Mouse (Mus musculus): Measurements from ENCODE around the gene Men1.
"Not testable (repeated sequence)": the region's sequence is repeated elsewhere in the genome, so short reads cannot be mapped to it uniquely, and the experiment has no call there.

The Men1 gene

DNA sequence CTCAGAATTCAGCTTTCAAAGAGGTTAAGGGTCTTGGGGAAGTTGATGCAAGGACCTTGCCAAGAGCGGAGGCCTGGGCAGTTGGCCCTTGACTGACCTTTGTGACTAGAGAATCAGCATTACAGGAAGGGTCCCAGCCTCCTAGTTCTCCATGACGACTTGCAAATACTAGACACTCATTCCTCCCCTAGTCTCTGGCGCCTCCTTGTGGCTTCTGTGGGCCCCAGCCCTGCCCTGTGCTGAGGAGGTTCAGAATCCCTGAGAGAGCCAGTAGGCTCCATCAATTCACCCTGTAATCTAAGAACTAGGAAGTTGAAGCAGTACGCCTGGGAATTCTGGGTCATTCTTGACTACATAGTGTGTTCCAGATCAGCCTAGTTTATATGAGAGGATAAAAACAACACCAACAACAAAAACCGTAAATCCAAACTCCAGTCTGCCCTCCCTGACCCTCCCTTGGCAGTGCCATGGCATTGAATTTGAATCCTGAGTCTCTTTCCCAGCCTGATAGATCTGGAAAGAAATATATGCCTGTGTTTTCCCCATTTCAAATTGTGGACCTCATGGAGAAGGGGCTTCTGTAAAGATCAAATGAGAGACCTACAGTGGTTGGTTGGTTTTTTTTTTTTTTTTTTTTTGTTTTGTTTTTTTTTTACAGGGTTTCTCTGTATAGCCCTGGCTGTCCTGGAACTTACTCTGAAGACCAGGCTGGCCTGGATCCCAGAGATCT, 29.8 kb upstream of the Men1 start:
- DNase-seq (ENCODE audit: low read depth, low spot score) = peak; percentile 92

- DNase-seq (ENCODE audit: low read depth, low spot score) = no peak
Observed at GRCm38 (mm10) chr19:6305517-6306115, 29.2 kb upstream of the Men1 start.

DNA sequence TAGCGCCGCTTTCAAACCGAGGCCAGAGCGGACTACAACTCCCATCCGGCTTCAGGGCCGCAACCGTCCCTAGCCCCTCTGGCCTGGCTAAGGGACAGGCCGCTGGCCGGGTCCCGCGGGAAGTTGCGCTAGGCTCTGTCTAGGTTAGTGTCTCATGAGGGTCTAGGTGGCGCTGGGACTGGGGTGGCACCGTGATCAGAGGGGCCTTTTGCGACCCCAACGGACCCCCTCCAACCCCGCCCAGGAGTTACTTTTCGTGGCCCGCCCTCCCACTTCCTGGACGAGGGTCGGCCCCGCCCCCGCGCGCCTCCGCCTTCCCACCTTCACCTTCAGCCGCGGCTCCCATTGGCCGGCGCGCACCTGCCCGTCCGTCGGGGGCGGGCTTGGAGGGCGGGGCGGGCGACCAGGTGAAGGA, 28.6 kb upstream of the Men1 start, which contains the start of gene Cdc42bpg:
Gene Cdc42bpg, plus strand, starts transcription at position 320 of the 415 bp plus-strand sequence.
- peak; percentile 92 for DNase-seq (ENCODE audit: low read depth, low spot score)

DNA sequence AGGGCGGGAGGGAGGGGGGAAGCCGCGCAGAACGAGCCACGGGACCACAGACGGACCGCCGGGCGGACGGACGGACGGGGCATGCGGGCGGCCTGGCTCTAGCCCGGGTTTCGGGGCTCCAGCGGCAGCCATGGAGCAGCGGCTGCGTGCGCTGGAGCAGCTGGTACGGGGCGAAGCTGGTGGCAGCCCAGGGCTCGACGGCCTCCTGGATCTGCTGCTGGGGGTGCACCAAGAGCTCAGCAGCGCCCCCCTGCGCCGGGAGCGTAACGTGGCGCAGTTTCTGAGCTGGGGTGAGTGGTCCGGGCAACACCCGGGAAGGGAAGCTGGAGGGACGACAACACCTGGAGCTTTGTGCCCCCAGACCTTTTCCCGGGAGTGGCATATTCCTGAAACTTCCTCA, 28.2 kb upstream of the Men1 start:
- DNase-seq (ENCODE audit: low read depth, low spot score) = peak; percentile 89

DNA sequence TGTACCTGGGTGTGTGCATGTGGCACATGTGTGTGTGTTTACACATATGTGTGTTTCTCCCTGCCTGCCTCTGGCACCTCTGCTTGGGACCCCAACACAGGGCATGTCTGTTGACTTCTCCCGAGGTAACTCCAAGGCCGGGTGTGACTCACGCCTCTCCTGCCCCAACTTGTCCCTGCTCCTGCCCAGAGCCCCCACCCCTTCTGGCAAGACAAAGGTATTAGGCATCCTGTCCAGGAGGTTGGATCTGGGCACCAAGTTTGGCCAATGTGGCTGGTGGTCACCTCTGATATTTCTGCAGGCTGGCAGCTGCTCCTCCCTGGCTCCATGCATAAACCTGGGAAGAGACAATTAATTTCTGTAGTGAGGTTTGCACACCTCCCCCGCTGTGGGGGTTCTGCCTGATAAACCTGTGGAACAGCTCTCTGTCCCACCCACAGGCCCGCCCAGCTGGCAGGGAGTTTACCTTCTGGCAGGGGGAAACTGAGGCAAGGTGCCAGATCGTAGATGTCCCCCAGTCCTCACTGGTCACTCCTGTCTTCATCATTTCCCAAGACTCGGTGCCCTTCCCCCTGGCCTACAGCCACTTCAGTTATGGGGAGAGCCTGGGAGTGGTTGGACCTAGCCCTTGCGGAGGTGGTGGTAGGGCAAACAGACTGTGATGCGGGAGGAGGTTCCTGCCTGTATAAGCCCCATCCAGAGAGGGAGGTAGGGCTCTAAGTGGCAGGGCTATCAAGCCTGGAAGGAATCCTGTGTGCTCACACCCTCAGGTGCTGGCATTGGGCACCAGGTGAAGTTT, 26.8 kb upstream of the Men1 start:
- DNase-seq (ENCODE audit: low read depth, low spot score) = no peak

GRCm38 (mm10) chr19:6310181-6310580, 24.6 kb upstream of the Men1 start:
- no peak for DNase-seq (ENCODE audit: low read depth, low spot score)

- DNase-seq (ENCODE audit: low read depth, low spot score) = not testable (repeated sequence)
Observed at GRCm38 (mm10) chr19:6311783-6312182, 23.0 kb upstream of the Men1 start.

DNA sequence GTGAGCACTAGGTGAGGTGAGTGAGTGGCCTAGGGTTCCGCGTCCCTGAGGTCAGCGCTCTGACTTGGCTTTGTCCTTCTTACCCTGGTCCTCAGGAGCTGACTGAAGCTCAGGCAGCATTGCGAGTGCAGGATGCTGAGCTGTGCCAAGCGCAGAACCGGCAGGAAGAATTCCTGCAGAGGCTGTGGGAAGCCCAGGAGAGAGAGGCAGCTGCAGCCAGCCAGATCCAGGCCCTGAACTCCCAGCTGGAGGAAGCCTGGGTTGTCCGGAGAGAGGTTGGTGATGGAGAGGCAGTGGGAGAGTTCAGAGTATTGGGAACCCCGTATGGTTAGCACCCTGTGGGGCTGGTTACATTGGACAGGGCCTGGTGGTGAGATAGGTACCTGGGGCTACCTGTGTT, 21.0 kb upstream of the Men1 start:
- DNase-seq (ENCODE audit: low read depth, low spot score) = no peak

GRCm38 (mm10) chr19:6314513-6314912, 20.3 kb upstream of the Men1 start:
- DNase-seq (ENCODE audit: low read depth, low spot score) = no peak

DNA sequence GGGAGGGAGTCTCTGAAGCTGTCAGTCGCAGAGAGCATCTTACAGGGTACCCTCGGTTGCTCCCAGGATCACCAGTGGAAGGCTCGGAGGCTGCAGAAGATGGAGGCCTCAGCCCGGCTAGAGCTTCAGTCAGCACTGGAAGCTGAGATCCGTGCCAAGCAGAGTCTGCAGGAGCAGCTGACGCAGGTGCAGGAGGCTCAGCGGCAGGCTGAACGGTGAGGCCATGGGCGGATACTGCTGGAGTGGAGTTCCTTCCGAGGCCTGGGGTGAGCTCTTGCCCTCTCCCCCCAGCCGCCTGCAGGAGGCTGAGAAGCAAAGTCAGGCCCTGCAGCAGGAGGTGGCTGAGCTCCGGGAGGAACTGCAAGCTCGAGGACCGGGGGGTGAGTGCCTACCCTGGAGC, 19.2 kb upstream of the Men1 start:
- DNase-seq (ENCODE audit: low read depth, low spot score) = no peak

DNA sequence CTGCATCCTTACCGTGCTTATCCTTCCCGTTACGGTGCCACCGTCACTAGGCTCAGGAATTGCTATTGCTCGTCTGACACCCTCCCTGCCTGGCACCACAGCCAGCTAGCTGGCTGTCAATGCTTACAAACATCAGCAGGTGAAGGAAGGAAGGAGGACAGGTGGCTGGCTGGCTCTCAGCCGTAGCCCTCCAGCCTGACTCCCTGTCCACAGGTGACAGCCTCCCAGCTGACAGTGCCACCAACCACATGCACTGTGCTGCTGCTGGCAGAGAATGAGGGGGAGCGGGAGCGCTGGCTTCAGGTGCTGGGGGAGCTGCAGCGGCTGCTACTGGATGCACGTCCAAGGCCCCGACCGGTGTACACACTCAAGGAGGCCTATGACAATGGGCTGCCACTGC, 16.6 kb upstream of the Men1 start:
- no peak for DNase-seq (ENCODE audit: low read depth, low spot score)

DNA sequence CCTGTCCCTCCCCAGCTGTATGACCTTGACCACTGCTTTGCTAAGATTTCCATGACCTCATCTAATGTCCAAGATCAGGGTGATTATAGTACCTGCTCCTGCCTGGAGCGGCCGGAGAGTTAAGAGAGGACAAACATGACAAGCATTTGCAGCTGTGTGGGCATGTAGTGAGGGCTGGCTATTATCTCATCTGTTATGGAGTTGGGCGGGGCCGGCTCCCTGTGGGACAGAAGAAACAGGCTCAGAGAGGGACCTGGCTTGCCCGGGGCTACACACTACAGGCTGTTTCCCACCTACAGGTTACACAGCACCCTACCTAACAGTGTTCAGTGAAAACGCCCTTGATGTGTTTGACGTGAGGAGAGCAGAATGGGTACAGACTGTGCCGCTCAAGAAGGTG, 13.4 kb upstream of the Men1 start:
- DNase-seq (ENCODE audit: low read depth, low spot score) = peak; percentile 42

DNA sequence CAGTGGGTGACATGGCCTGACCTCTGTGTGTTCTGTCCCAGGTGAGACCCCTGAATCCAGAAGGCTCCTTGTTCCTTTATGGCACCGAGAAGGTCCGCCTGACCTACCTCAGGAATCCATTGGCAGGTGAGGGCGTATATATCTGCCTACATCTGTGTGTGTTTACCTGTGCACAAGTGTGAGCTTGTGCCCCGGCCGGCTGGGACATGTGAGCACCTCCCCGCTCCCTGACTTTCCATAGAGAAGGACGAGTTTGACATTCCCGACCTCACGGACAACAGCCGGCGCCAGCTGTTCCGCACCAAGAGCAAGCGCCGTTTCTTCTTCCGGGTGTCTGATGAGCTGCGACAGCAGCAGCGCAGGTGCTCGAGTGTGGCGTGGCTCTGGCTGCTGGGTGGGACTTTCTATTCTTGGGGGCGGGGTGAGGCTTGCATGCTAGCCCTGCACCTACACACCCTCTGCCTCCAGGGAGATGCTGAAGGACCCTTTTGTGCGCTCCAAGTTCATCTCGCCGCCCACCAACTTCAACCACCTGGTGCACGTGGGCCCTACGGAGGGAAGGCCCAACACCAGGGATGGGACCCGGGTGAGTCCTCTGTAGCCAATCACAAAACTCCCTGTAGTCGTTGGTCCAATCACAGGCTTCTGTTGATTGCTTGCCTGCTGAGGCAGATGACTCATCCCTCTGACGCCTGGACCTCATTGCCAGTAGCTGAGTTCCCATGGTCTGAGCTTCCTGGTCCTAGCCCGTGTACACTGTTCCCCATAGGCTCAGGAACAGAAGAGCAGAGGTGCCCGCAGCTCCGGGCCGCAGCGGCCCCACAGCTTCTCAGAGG, 12.8 kb upstream of the Men1 start:
- peak; percentile 94 for DNase-seq (ENCODE audit: low read depth, low spot score)

DNA sequence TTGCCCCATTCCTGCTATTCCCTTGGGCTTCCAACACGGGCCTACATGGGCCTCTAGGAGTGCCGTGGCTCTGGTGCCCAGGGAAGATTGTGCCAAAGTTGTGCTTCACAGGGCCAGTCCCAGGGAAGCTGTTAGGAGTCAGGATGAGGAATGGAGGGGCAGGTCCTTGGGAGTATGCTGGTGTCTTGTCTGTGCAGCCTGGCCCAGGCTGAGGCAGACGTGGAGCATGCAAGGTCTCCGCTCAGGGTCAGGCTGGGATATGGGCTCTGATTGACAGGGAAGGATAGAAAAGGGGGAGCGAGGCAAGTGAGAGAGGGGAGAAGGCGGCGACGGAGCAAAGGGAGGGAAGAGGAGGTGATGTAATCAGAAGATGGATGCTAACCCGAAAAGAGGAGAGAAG, 10.0 kb upstream of the Men1 start:
- no peak for DNase-seq (ENCODE audit: low read depth, low spot score)

DNA sequence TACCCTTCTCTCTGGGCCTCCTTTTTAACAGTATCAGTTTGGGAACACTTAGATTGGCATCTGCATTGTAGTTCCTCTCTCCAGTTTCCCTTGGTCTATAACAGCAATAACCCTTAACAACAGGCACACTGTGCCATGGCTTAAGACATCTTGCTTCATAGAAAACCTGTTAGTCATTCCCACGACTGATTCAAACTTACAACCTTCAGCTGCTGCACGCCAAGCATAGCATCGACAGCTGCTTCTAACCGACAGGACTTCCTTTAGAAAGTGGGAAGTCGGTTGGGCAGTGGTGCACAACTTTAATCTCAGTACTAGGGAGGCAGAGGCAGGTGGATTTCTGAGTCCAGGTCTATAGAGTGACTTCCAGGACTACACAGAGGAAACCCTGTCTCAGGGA, 3.6 kb upstream of the Men1 start:
- no peak for DNase-seq (ENCODE audit: low read depth, low spot score)

GRCm38 (mm10) chr19:6331719-6332516, 2.9 kb upstream of the Men1 start:
- peak; percentile 73 for DNase-seq (ENCODE audit: low read depth, low spot score)

DNA sequence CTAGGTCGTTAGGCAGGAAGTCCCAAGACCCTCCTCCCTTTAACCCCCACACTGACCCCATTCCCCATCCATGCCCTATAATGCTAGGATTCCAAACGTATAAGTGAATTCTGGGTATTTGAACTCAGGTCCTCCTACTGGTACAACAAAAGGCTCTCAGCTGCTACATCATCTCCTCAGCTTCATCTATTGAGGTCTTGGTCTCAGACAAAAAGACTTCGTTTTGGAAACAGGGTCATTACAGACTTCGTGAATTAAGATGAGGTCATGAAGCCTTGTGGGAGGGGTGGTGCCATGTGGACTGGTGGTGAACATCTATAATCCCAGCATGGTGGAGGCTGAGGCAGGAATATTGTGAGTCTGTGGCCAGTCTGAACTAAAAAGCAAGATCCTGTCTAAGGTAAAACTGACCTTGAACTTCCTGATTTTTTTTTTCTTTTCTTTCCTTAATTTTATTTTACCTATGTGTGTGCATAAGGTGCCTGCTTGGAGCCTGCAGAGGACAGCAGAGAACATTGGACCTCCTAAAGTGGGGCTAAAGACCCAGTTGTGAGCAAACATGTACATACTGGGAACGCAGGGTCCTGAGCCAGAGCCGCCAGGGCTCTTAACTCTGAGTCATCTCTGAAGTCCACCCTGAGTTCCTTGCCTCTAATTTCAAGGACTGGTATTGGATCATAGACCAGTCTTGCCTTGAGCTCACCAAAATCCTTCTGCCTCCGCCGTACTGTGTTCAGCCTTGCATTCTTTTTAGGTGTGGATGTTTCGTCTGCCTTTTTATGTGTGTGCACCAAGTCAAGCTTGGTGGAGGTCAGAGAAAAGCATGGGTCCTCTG, 801 bp upstream of the Men1 start:
- DNase-seq (ENCODE audit: low read depth, low spot score) = no peak

DNA sequence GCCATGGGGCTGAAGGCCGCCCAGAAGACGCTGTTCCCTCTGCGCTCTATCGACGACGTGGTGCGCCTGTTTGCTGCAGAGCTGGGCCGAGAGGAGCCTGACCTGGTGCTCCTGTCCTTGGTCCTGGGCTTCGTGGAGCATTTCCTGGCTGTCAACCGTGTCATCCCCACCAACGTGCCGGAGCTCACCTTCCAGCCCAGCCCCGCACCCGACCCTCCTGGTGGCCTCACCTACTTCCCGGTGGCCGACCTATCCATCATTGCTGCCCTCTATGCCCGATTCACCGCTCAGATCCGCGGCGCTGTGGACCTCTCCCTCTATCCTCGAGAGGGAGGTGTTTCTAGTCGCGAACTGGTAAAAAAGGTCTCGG, 664 bp downstream of the Men1 start:
- DNase-seq (ENCODE audit: low read depth, low spot score) = peak; percentile 33

GRCm38 (mm10) chr19:6336920-6337319, 2.1 kb downstream of the Men1 start:
- no peak for DNase-seq (ENCODE audit: low read depth, low spot score)

- DNase-seq (ENCODE audit: low read depth, low spot score) = no peak
Observed at GRCm38 (mm10) chr19:6338171-6338570, 3.4 kb downstream of the Men1 start.
